Mouse (Mus musculus) MEL (cell line): Measurements from ENCODE around the gene Psmb5. TPM values are rescaled to one million over a fixed set of nuclear protein-coding genes. Genes with fewer than 3 reads are reported as not detected.

Source experiments
- DNase-seq: peaks from one replicate; pipeline ENCODE4 v3.0.0; 2011; ENCODE audit warnings: low read depth, low spot score
- H3K27ac ChIP-seq: 2 replicates; pipeline ENCODE4 v1.5.1; 2012; ENCODE audit warnings: low read depth, mild to moderate bottlenecking, control low read depth, low read length, moderate library complexity; ENCODE audit not compliant: control insufficient read depth
- H3K27me3 ChIP-seq, 2 experiments: fragments of 150-350 bp in 1 of 2; sonication (generic) in 1 of 2; 2 replicates each; pipeline ENCODE4 v1.6.1; 2012; ENCODE audit warnings: low read length in 2 of 2, mild to moderate bottlenecking in 2 of 2, improper control_type of control experiment in 1 of 2, moderate library complexity in 1 of 2; ENCODE audit not compliant: insufficient read depth in 2 of 2, control insufficient read depth in 1 of 2
- H3K36me3 ChIP-seq, 2 experiments: 2 replicates each; pipeline ENCODE4 v1.6.1; 2012 to 2014; ENCODE audit warnings: low read length in 2 of 2, improper control_type of control experiment in 1 of 2, inconsistent platforms in 1 of 2, mild to moderate bottlenecking in 1 of 2; ENCODE audit not compliant: insufficient read depth in 2 of 2, control insufficient read depth in 1 of 2
- H3K4me1 ChIP-seq, 2 experiments: fragments of 150-350 bp in 1 of 2; sonication (generic) in 1 of 2; 2 replicates each; pipeline ENCODE4 v1.6.1; 2012; ENCODE audit warnings: low read length in 2 of 2, improper control_type of control experiment in 1 of 2, mild to moderate bottlenecking in 1 of 2; ENCODE audit not compliant: insufficient read depth in 2 of 2, control insufficient read depth in 1 of 2
- H3K4me3 ChIP-seq, 2 experiments: fragments of 150-350 bp in 1 of 2; sonication (generic) in 1 of 2; 2 replicates each; pipeline ENCODE4 v1.5.1; 2012; ENCODE audit warnings: low read depth in 2 of 2, low read length in 2 of 2, mild to moderate bottlenecking in 2 of 2, moderate library complexity in 2 of 2, control low read depth in 1 of 2, improper control_type of control experiment in 1 of 2; ENCODE audit not compliant: control insufficient read depth in 1 of 2, insufficient read depth in 1 of 2
- H3K79me2 ChIP-seq: 2 replicates; pipeline ENCODE4 v1.6.1; 2012; ENCODE audit warnings: mild to moderate bottlenecking, low read length, moderate library complexity; ENCODE audit not compliant: control insufficient read depth, poor library complexity, insufficient read depth
- H3K9ac ChIP-seq: 2 replicates; pipeline ENCODE4 v1.6.1; 2012; ENCODE audit warnings: low read depth, mild to moderate bottlenecking, control low read depth, low read length, moderate library complexity; ENCODE audit not compliant: control insufficient read depth, poor library complexity, severe bottlenecking
- H3K9me3 ChIP-seq: fragments of 150-350 bp; sonication (generic); replicated peaks from 2 replicates; pipeline ENCODE4 v1.6.1; 2012; ENCODE audit warnings: mild to moderate bottlenecking, low read length, improper control_type of control experiment, moderate library complexity; ENCODE audit not compliant: insufficient read depth
- BHLHE40 ChIP-seq: IDR thresholded peaks from 2 replicates; pipeline ENCODE4 v1.6.1; 2012; ENCODE audit warnings: low read depth, mild to moderate bottlenecking, inconsistent platforms, low read length, improper control_type of control experiment, borderline replicate concordance
- CHD1 ChIP-seq: IDR thresholded peaks from 2 replicates; pipeline ENCODE4 v1.6.1; 2012; ENCODE audit warnings: low read depth, mild to moderate bottlenecking, inconsistent platforms, low read length, improper control_type of control experiment
- CHD2 ChIP-seq: IDR thresholded peaks from 2 replicates; pipeline ENCODE4 v1.6.1; 2011; ENCODE audit warnings: low read length, improper control_type of control experiment
- E2F4 ChIP-seq: IDR thresholded peaks from 2 replicates; pipeline ENCODE4 v1.6.1; 2011; ENCODE audit warnings: low read depth, low read length, improper control_type of control experiment, borderline replicate concordance
- ELF1 ChIP-seq: IDR thresholded peaks from 2 replicates; pipeline ENCODE4 v1.6.1; 2014; ENCODE audit warnings: low read depth, mild to moderate bottlenecking, inconsistent platforms, low read length, improper control_type of control experiment, moderate library complexity
- EP300 ChIP-seq, 2 experiments: IDR thresholded peaks; 2 replicates each; pipeline ENCODE4 v1.6.1; 2011; ENCODE audit warnings: improper control_type of control experiment in 2 of 2, low read length in 2 of 2, low read depth in 1 of 2, mild to moderate bottlenecking in 1 of 2
- ETS1 ChIP-seq: IDR thresholded peaks from 2 replicates; pipeline ENCODE4 v1.6.1; 2012; ENCODE audit warnings: low read depth, mild to moderate bottlenecking, inconsistent platforms, low read length, improper control_type of control experiment, moderate library complexity
- GATA1 ChIP-seq: IDR thresholded peaks from 2 replicates; pipeline ENCODE4 v1.6.1; 2011; ENCODE audit warnings: low read depth, low read length, improper control_type of control experiment
- JUND ChIP-seq: IDR thresholded peaks from 2 replicates; pipeline ENCODE4 v1.6.1; 2011; ENCODE audit warnings: low read depth, mild to moderate bottlenecking, improper control_type of control experiment, low read length
- KAT2A ChIP-seq: conservative IDR thresholded peaks from 2 replicates; pipeline ENCODE4 v1.6.1; 2012; ENCODE audit warnings: low read depth, low read length, improper control_type of control experiment, inconsistent platforms
- MAX ChIP-seq: IDR thresholded peaks from 2 replicates; pipeline ENCODE4 v1.6.1; 2011; ENCODE audit warnings: low read length, improper control_type of control experiment
- MYB ChIP-seq: IDR thresholded peaks from 2 replicates; pipeline ENCODE4 v1.6.1; 2011; ENCODE audit warnings: mild to moderate bottlenecking, low read depth, low read length, improper control_type of control experiment
- NRF1 ChIP-seq: IDR thresholded peaks from 2 replicates; pipeline ENCODE4 v1.6.1; 2014; ENCODE audit warnings: low read depth, mild to moderate bottlenecking, inconsistent platforms, low read length, improper control_type of control experiment, moderate library complexity; ENCODE audit not compliant: poor library complexity, insufficient read depth, severe bottlenecking
- POLR2AphosphoS2 ChIP-seq: IDR thresholded peaks from 2 replicates; pipeline ENCODE4 v1.6.1; 2011; ENCODE audit warnings: low read length, improper control_type of control experiment
- POLR2AphosphoS5 ChIP-seq: IDR thresholded peaks from 2 replicates; pipeline ENCODE4 v1.6.1; 2012; ENCODE audit warnings: low read depth, borderline replicate concordance, mild to moderate bottlenecking, inconsistent platforms, low read length, moderate library complexity, mixed read lengths
- RAD21 ChIP-seq: IDR thresholded peaks from 2 replicates; pipeline ENCODE4 v1.6.1; 2011; ENCODE audit warnings: mild to moderate bottlenecking, low read depth, low read length, improper control_type of control experiment
- SIN3A ChIP-seq: IDR thresholded peaks from 2 replicates; pipeline ENCODE4 v1.6.1; 2012; ENCODE audit warnings: low read length, improper control_type of control experiment, inconsistent platforms
- TBP ChIP-seq: IDR thresholded peaks from 2 replicates; pipeline ENCODE4 v1.8.0; 2011; ENCODE audit warnings: low read depth, low read length, improper control_type of control experiment
- TCF12 ChIP-seq: IDR thresholded peaks from 2 replicates; pipeline ENCODE4 v1.6.1; 2014; ENCODE audit warnings: low read depth, mild to moderate bottlenecking, inconsistent platforms, low read length, improper control_type of control experiment, moderate library complexity
- UBTF ChIP-seq: IDR thresholded peaks from 2 replicates; pipeline ENCODE4 v1.6.1; 2012; ENCODE audit warnings: low read depth, mild to moderate bottlenecking, inconsistent platforms, low read length, improper control_type of control experiment, moderate library complexity, borderline replicate concordance; ENCODE audit not compliant: insufficient read depth
- USF2 ChIP-seq, 2 experiments: IDR thresholded peaks; 2 replicates each; pipeline ENCODE4 v1.6.1; 2011 to 2012; ENCODE audit warnings: improper control_type of control experiment in 2 of 2, low read length in 2 of 2, borderline replicate concordance in 1 of 2, inconsistent platforms in 1 of 2, low read depth in 1 of 2, mild to moderate bottlenecking in 1 of 2; ENCODE audit not compliant: insufficient read depth in 1 of 2
- ZKSCAN1 ChIP-seq: IDR thresholded peaks from 2 replicates; pipeline ENCODE4 v1.6.1; 2012; ENCODE audit warnings: low read depth, mild to moderate bottlenecking, inconsistent platforms, low read length, improper control_type of control experiment, moderate library complexity
- polyA plus RNA-seq, 2 experiments: library from polyadenylated mRNA; stranded (reverse) in 1 of 2; unstranded in 1 of 2; fragments of >175 nt in 1 of 2; fragments of >200 nt in 1 of 2; gene quantifications; 2 replicates each; pipeline versions ENCODE4 v1.2.1 to v1.2.4; 2012; ENCODE audit warnings: low replicate concordance in 2 of 2, low read depth in 1 of 2; ENCODE audit not compliant: insufficient read length in 2 of 2, insufficient read depth in 1 of 2, missing spikeins in 1 of 2
- total RNA-seq: library from RNA; depleted of rRNA; stranded (reverse); fragments of 300-350 nt; gene quantifications from 2 replicates; pipeline ENCODE4 v1.2.3, GENCODE M21; 2012

Gene Psmb5
- total and polyA plus RNA-seq, 3 experiments = 305 to 546 (median 318) TPM

DNA sequence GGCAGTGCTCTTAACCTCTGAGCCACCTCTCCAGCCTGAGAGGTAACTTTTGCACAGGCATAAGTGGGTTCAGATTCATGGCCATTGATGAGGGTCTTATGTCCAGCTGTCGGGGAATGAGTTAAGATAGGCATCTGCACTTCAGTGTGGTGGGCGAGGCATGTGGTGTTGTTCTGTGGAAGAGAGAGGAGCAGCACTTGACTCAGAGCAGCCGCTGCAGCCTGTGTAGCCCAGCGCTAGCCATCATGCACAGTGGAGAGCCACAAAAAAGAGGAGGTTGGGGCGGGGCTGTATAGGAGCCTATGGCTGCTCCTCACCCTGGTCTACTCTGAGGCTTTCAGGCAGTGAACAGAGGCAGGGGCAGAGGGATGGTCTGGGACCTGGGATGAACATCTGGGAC is 10.3 kb upstream of the Psmb5 start:
- no peaks in the 10 kb centered on the region for H3K9me3 ChIP-seq
- no peak for TF ChIP-seq JUND
- TF ChIP-seq ZKSCAN1 = no peak
- TF ChIP-seq ETS1 = no peak
- TF ChIP-seq RAD21 = no peak
- TF ChIP-seq, all 39 proteins: peak for 0
- Histone ChIP-seq H3K27me3 (no peaks in the 10 kb centered on the region), H3K79me2 (no peaks in the 10 kb centered on the region), H3K9ac (no peak overlapping the region), H3K36me3 (peaks cover 0 to 17% of the 10 kb centered on the region in 2 experiments; a peak in 2 of 4 replicates), H3K4me1 (peaks cover 7 to 28% of the 10 kb centered on the region in 2 experiments), H3K4me3 (no peak overlapping the region), H3K27ac (no peak overlapping the region)
- no peak for DNase-seq

DNA sequence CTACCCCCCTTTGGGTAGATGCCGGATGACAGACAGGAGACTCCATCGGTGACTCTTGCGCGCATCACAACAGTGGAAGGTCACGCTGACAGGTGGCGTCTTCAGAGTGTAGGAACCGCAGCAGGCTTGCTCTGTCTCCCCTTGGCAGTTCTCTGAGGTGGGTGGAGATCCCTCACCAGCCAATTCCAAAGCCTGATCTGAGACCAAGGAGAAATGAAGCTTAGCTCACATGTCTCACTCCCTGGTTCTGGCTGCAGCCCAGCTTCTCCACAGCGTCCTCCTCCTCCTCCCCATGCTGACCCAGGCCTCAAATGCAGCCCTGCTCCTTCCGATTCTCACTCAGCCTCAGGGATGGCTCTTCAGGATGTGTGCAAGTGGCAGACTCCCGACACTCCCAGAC is 7.2 kb upstream of the Psmb5 start:
- TF ChIP-seq NRF1 (no peak), EP300 (IDR thresholded peaks at IDR 0.05; ENCODE audit: low read depth in 1 of 2, low read length in 2 of 2) (no peak), E2F4 (no peak), POLR2AphosphoS2 (no peak), BHLHE40 (no peak), KAT2A (no peak), USF2 (IDR thresholded peaks at IDR 0.05; ENCODE audit: borderline replicate concordance in 1 of 2, insufficient read depth in 1 of 2, low read depth in 1 of 2, low read length in 2 of 2) (no peak), SIN3A (no peak), JUND (no peak), TCF12 (no peak), TBP (no peak), POLR2AphosphoS5 (no peak), GATA1 (no peak), CHD2 (no peak), MAX (no peak), UBTF (no peak), MYB (no peak), CHD1 (no peak), ELF1 (no peak)
- H3K36me3 ChIP-seq = peaks cover 0 to 12% of the 10 kb centered on the region in 2 experiments; a peak in 2 of 4 replicates
- H3K4me1 ChIP-seq = peaks cover 6 to 22% of the 10 kb centered on the region in 2 experiments
- no peak for DNase-seq
- no peaks in the 10 kb centered on the region for H3K27me3 ChIP-seq
- no peaks in the 10 kb centered on the region for H3K79me2 ChIP-seq
- H3K9ac ChIP-seq = no peak overlapping the region
- no peaks in the 10 kb centered on the region for H3K9me3 ChIP-seq
- H3K27ac ChIP-seq = no peak overlapping the region
- no peak overlapping the region for H3K4me3 ChIP-seq
